Mouse (Mus musculus) heart, adult 2 months (tissue): ENCODE results near the gene 9930022D16Rik. TPM values are rescaled to one million over a fixed set of nuclear protein-coding genes. Genes with fewer than 3 reads are reported as not detected.

Experiments
- DNase-seq, 2 experiments: peaks; one replicate each; pipeline ENCODE4 v3.0.0; 2021
- H3K27ac ChIP-seq: fragments of 200-600 bp; 2 replicates; pipeline ENCODE4 v1.8.1; 2022
- H3K27me3 ChIP-seq: fragments of 200-500 bp; 2 replicates; pipeline ENCODE4 v1.6.1; 2012; ENCODE audit warnings: mild to moderate bottlenecking, low read length, inconsistent platforms, mixed read lengths; ENCODE audit not compliant: control insufficient read depth, insufficient read depth
- H3K36me3 ChIP-seq: fragments of 200-500 bp; 2 replicates; pipeline ENCODE4 v1.6.1; 2012; ENCODE audit warnings: low read length, inconsistent platforms; ENCODE audit not compliant: control insufficient read depth, insufficient read depth
- H3K4me1 ChIP-seq: fragments of 200-500 bp; 2 replicates; pipeline ENCODE4 v1.6.1; 2011; ENCODE audit warnings: low read length; ENCODE audit not compliant: control insufficient read depth, insufficient read depth
- H3K4me3 ChIP-seq: fragments of 200-600 bp; 2 replicates; pipeline ENCODE4 v1.8.1; 2022
- H3K79me2 ChIP-seq: fragments of 200-500 bp; replicated peaks from 2 replicates; pipeline ENCODE4 v1.6.1; 2012; ENCODE audit warnings: mild to moderate bottlenecking, inconsistent platforms, low read length, moderate library complexity, mixed read lengths; ENCODE audit not compliant: control insufficient read depth, insufficient read depth
- H3K9ac ChIP-seq: fragments of 200-500 bp; 2 replicates; pipeline ENCODE4 v1.6.1; 2012; ENCODE audit warnings: low read depth, mild to moderate bottlenecking, control low read depth, inconsistent platforms, low read length, mixed read lengths
- CTCF ChIP-seq: fragments of 200-600 bp; IDR thresholded peaks from 2 replicates; pipeline ENCODE4 v1.8.1; 2022; ENCODE audit warnings: antibody characterized with exemption, mild to moderate bottlenecking, moderate library complexity
- EP300 ChIP-seq: fragments of 200-500 bp; IDR thresholded peaks from 2 replicates; pipeline ENCODE4 v1.6.1; 2011; ENCODE audit warnings: low read depth, low read length, control low read depth; ENCODE audit not compliant: insufficient read depth
- POLR2A ChIP-seq: fragments of 200-500 bp; IDR thresholded peaks from 2 replicates; pipeline ENCODE4 v1.6.1; 2011; ENCODE audit warnings: mild to moderate bottlenecking, low read depth, low read length, control low read depth; ENCODE audit not compliant: insufficient read depth
- WGBS: fragments of 180-500 bp; shearing (Covaris S2); methylation state at CpG from one replicate; pipeline ENCODE4 v1.1.7; 2018; 5-methylcytosine and 5-hydroxymethylcytosine counted together
- intact Hi-C: fragments of 180-260 bp; cut with DNase I; formaldehyde crosslinking; loops from one replicate; pipeline ENCODE4 v1.15.1; 2025
- polyA plus RNA-seq: library from polyadenylated mRNA; depleted of rRNA; stranded (reverse); fragments of >200 nt; gene quantifications from 2 replicates; pipeline ENCODE4 v1.2.3, GENCODE M21; 2012
- total RNA-seq, 2 experiments: library from RNA; stranded (reverse); gene quantifications; 2 replicates each; pipeline ENCODE4 v1.2.3; 2021

The 9930022D16Rik gene
- total and polyA plus RNA-seq, 3 experiments = not detected

DNA sequence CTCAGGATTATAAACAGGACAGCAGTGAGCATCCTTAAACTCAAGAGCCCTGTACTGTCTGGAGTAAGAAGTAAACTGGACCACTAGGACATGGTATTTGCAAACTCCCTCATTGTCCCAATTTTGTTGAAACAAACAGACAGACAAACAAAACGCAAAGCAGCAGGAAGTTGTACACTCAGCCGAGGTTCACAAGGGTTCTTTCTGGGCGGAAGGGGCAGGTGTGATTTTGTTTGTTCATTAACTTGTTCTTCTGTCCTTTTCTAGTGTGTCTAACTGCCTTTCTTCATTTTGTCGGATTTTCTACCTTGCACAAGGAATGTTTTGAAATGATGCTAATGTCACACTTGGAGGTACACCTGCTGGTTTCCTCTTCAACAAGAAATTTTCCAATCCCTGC lies 5.7 kb downstream of the 9930022D16Rik start:
- WGBS = 53% methylated on average over 4 of the region's 4 CpGs
- intact Hi-C loops = no loop called here
- TF ChIP-seq EP300 (no peak), CTCF (no peak), POLR2A (no peak)

DNA sequence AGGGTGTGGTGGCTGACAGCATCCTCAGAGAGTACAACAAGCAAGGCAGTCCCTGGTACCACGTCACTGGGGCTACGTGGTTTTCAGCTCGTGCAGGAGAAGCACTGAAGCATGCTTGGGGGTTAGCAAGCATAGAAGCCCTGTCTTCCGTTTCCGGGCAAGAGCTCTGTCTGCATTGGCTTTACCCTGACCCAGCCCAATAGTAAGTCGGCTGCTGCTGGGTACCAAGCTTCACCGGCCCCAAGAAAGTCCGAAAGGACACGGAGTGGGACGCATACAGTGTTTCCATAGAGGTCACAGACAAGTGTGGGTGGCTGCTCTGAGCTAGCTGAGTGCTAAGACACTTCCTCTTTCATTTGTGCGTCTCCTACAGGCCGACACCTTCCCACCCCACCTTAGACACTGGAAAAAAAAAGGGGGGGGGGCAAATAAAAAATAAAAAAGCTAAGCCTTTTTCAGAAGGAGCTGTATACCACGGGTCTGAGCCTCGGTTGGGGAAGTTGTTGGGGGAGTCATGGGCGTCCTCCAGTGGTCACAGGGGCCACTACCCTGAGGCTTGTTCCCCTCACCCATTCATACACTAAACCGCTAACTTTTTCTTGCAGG lies 6.3 kb downstream of the 9930022D16Rik start:
- Histone ChIP-seq H3K4me1 (no peaks in the 10 kb centered on the region), H3K36me3 (no peaks in the 10 kb centered on the region), H3K79me2 (no peaks in the 10 kb centered on the region), H3K27ac (no peak overlapping the region), H3K9ac (no peak overlapping the region), H3K27me3 (no peaks in the 10 kb centered on the region), H3K4me3 (no peak overlapping the region)
- no peak for TF ChIP-seq EP300
- no peak for TF ChIP-seq CTCF
- TF ChIP-seq POLR2A = no peak
- intact Hi-C loops = loop anchor here (5.0 kb wide), 1 partner anchor 38 kb away; no protein-coding TSS in a partner anchor
- peak in 1 of 2 experiments; percentile 43 for DNase-seq
- 41% methylated on average over 16 of the region's 16 CpGs for WGBS

More for the DNA sequence above, 5.7 kb downstream of the 9930022D16Rik start:
- Histone ChIP-seq H3K36me3 (no peaks in the 10 kb centered on the region), H3K9ac (no peak overlapping the region), H3K27me3 (no peaks in the 10 kb centered on the region), H3K79me2 (no peaks in the 10 kb centered on the region), H3K4me1 (no peaks in the 10 kb centered on the region), H3K27ac (no peak overlapping the region), H3K4me3 (no peak overlapping the region)
- DNase-seq = no peak

DNA sequence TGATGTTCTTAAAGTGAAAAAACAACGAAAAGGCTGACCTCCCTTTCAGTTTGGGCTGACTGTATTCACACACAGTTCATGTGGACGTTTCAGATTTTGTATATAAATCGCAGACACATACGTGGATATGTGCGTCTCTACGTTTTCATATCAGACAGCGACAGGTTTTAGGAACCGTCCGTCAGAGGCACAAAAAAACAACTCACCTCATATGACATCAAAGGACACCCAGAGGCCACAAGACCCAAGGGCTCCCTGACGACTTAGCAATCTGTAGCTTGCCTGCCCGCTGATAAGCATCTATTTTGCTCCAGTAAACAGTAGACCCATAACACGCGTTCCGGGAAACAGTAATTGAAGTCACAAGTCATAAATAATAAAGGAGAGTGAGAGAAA lies 6.8 kb downstream of the 9930022D16Rik start:
- Histone ChIP-seq H3K79me2 (no peaks in the 10 kb centered on the region), H3K27ac (no peak overlapping the region), H3K9ac (no peak overlapping the region), H3K27me3 (no peaks in the 10 kb centered on the region), H3K4me3 (no peak overlapping the region), H3K4me1 (no peaks in the 10 kb centered on the region), H3K36me3 (no peaks in the 10 kb centered on the region)
- 87% methylated on average over 14 of the region's 14 CpGs for WGBS
- no peak for TF ChIP-seq POLR2A
- no peak for TF ChIP-seq CTCF
- no peak for TF ChIP-seq EP300
- DNase-seq = no peak
- intact Hi-C loops = loop anchor here (5.0 kb wide), 1 partner anchor 38 kb away; no protein-coding TSS in a partner anchor

DNA sequence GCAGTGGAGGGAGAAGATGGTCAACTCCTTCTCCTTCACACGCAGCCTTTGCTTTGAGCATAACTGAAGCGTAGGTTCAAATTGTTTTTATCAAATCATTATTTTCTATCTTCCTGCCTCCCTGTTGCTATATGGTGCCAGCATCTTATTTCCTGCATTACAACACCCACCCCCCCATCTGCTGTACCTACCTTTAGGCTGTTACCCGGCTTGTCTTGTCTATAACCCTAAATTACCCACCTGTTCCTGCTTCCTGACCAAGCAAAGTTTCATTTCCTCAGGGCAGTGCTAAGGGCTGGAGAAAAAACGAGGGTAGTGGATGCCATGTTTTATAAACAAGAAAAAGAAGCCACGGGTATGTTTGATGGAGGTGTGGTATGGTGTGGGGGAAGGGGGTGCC lies 7.5 kb downstream of the 9930022D16Rik start:
- Histone ChIP-seq H3K4me3 (no peak overlapping the region), H3K27me3 (no peaks in the 10 kb centered on the region), H3K79me2 (no peaks in the 10 kb centered on the region), H3K27ac (no peak overlapping the region), H3K36me3 (no peaks in the 10 kb centered on the region), H3K9ac (no peak overlapping the region), H3K4me1 (no peaks in the 10 kb centered on the region)
- intact Hi-C loops = loop anchor here (5.0 kb wide), 1 partner anchor 39 kb away; no protein-coding TSS in a partner anchor
- WGBS = 81% methylated on average over 5 of the region's 5 CpGs
- TF ChIP-seq EP300 (no peak), CTCF (no peak), POLR2A (no peak)
- DNase-seq = no peak

DNA sequence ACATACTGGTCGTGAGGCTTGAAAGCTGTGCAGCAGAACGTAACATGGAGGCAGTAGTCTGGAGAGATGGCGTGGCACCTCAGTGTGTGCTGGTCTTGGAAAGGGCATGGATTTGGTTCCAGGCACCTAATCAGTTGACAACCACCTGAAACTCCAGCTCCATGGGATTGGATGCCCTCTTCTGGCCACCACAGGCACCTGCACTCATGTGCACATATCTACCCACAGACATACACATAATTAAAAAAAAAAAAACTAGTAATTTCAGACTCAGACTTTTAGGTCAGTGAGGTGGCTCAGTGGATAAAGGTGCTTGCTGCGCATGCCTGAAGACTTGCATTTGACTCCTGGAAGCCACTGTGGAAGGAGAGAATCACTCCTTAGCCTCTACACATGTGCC lies 8.5 kb downstream of the 9930022D16Rik start:
- over 99% methylated on average over 4 of the region's 4 CpGs for WGBS
- Histone ChIP-seq H3K36me3 (no peaks in the 10 kb centered on the region), H3K4me3 (no peak overlapping the region), H3K4me1 (no peaks in the 10 kb centered on the region; the same call in none of the 2 replicates), H3K27me3 (no peaks in the 10 kb centered on the region), H3K27ac (no peak overlapping the region), H3K79me2 (no peaks in the 10 kb centered on the region), H3K9ac (no peak overlapping the region)
- 0 out of 2 replicates have a peak, but pooled peaks have one; percentile 2 for TF ChIP-seq CTCF
- TF ChIP-seq POLR2A = no peak
- TF ChIP-seq EP300 = no peak
- intact Hi-C loops = loop anchor here (5.0 kb wide), 1 partner anchor 40 kb away; no protein-coding TSS in a partner anchor
- no peak for DNase-seq

DNA sequence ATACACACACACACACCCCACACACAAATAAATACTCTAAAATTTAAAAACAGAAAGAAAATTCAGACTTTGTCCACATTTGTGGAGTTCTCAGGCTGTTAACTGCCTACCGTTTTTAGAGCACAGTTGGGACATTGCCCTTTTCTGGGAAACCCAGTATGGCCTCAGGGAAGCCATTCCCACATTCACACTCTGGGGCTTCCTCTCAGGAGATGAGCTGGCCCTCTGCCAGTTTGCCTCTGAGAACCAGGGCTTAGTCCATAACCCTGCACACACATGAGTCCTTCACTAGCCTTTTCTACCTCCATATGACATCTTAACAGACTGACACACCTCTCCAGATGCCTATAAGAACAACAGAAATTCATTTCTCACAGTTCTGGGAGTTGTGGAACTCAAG lies 9.6 kb downstream of the 9930022D16Rik start:
- Histone ChIP-seq H3K27me3 (no peaks in the 10 kb centered on the region), H3K36me3 (no peaks in the 10 kb centered on the region), H3K27ac (no peak overlapping the region), H3K79me2 (no peaks in the 10 kb centered on the region), H3K9ac (no peak overlapping the region), H3K4me1 (no peaks in the 10 kb centered on the region; the same call in none of the 2 replicates), H3K4me3 (no peak overlapping the region)
- intact Hi-C loops = loop anchor here (5.0 kb wide), 1 partner anchor 41 kb away; no protein-coding TSS in a partner anchor
- 20% methylated on average over 1 of the region's 1 CpGs for WGBS
- DNase-seq = no peak
- TF ChIP-seq POLR2A = no peak
- no peak for TF ChIP-seq CTCF
- no peak for TF ChIP-seq EP300
